Mouse (Mus musculus) limb, embryonic 15.5 days (tissue): Measurements from ENCODE around the gene Otor. TPM values are rescaled to one million over a fixed set of nuclear protein-coding genes. Genes with fewer than 3 reads are reported as not detected.
A peak's percentile ranks its signal among the peaks of the same experiment; 100 is the strongest.

Experiments
- ATAC-seq: fragments of 200-750 bp; cut with Nextera tagmentation; 2 replicates; pipeline ENCODE4 v1.8.0; 2017; ENCODE audit warnings: low read depth, moderate TSS enrichment; ENCODE audit not compliant: insufficient number of reproducible peaks, low FRiP score, low TSS enrichment
- H3K27ac ChIP-seq: fragments of 300-500 bp; sonication (generic); 2 replicates; pipeline ENCODE4 v1.5.1; 2015; ENCODE audit warnings: moderate library complexity, mild to moderate bottlenecking, inconsistent platforms
- H3K27me3 ChIP-seq: fragments of 300-500 bp; sonication (generic); 2 replicates; pipeline ENCODE4 v1.6.1; 2015; ENCODE audit warnings: inconsistent platforms
- H3K36me3 ChIP-seq: fragments of 300-500 bp; sonication (generic); 2 replicates; pipeline ENCODE4 v1.6.1; 2015; ENCODE audit warnings: inconsistent platforms
- H3K4me1 ChIP-seq: fragments of 300-500 bp; sonication (generic); 2 replicates; pipeline ENCODE4 v1.6.1; 2015; ENCODE audit warnings: inconsistent platforms
- H3K4me2 ChIP-seq: fragments of 300-500 bp; sonication (generic); 2 replicates; pipeline ENCODE4 v1.6.1; 2015; ENCODE audit warnings: mild to moderate bottlenecking, inconsistent platforms
- H3K4me3 ChIP-seq: fragments of 300-500 bp; sonication (generic); 2 replicates; pipeline ENCODE4 v1.5.1; 2015; ENCODE audit warnings: mild to moderate bottlenecking, inconsistent platforms
- H3K9ac ChIP-seq: fragments of 300-500 bp; sonication (generic); 2 replicates; pipeline ENCODE4 v1.6.1; 2015; ENCODE audit warnings: inconsistent platforms
- H3K9me3 ChIP-seq: fragments of 300-500 bp; sonication (generic); 2 replicates; pipeline ENCODE4 v1.6.1; 2016; ENCODE audit warnings: inconsistent platforms
- WGBS: fragments of 180-500 bp; shearing (Covaris S2); methylation state at CpG from one replicate; pipeline ENCODE4 v1.1.7; 2015; 5-methylcytosine and 5-hydroxymethylcytosine counted together
- polyA plus RNA-seq: library from polyadenylated mRNA; unstranded; fragments of >200 nt; fragmentation: Nextera tagmentation; extraction: Ambion mirVana; gene quantifications from 2 replicates; pipeline ENCODE4 v1.2.1, GENCODE M21; 2015

Gene Otor
- polyA plus RNA-seq, 1 experiment from 2014 or later = 4.7 TPM

DNA sequence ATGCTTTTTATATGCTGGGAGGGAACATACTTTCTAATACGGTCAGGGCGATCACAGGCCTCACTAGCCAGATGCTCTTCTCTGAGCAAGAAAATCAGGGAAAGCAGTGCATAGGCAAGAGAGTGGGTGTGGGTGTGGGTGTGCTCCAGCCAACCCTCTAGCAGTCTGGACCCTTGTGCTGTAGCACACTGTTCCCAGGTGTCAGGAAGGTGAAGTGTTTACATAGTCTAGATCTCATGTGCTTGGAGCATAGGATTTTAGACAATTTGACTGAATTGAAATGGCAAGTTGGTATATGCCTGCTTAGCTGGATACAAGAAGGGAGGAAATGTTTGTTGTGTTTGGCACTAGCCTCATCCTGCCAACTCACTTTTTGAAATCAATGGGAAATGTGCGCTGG lies 12.4 kb upstream of the Otor start:
- no peak overlapping the region for H3K4me2 ChIP-seq
- H3K9ac ChIP-seq = no peak overlapping the region
- no peak overlapping the region for H3K27ac ChIP-seq
- 89% methylated on average over 3 of the region's 3 CpGs for WGBS
- peaks cover 5% of the 10 kb centered on the region; the same call in 1 of the 2 replicates for H3K4me1 ChIP-seq
- peaks cover 47% of the 10 kb centered on the region for H3K36me3 ChIP-seq
- 0 out of 2 replicates have a peak, but pooled peaks have one; percentile 55 for ATAC-seq
- H3K4me3 ChIP-seq = no peak overlapping the region
- H3K27me3 ChIP-seq = no peaks in the 10 kb centered on the region
- no peaks in the 10 kb centered on the region for H3K9me3 ChIP-seq

DNA sequence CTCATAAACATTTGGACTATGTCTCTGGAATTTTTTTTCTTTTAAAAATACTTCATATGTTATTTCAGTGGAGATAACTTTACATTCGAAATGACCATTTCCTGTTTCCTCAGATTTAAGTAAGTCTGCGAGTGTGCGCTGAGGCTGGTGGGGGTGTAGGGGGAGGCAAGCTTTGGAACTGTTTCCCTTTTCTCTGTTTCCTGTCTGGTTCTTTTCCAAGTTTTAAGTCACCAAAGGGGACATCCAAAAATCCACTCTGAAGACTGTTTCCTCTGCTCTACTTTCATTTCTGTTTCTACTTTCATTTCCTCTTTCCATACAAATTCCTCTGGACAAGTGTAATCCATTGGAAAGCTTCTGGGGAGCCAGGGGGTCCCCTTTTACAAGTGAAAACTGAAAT lies 3.4 kb downstream of the Otor start:
- H3K27ac ChIP-seq = no peak overlapping the region
- H3K27me3 ChIP-seq = no peaks in the 10 kb centered on the region
- H3K4me1 ChIP-seq = peaks cover 8% of the 10 kb centered on the region
- H3K9me3 ChIP-seq = no peaks in the 10 kb centered on the region
- WGBS = 57% methylated on average over 3 of the region's 3 CpGs
- H3K4me2 ChIP-seq = no peak overlapping the region
- no peak for ATAC-seq
- no peak overlapping the region for H3K4me3 ChIP-seq
- H3K36me3 ChIP-seq = no peaks in the 10 kb centered on the region
- no peak overlapping the region for H3K9ac ChIP-seq

DNA sequence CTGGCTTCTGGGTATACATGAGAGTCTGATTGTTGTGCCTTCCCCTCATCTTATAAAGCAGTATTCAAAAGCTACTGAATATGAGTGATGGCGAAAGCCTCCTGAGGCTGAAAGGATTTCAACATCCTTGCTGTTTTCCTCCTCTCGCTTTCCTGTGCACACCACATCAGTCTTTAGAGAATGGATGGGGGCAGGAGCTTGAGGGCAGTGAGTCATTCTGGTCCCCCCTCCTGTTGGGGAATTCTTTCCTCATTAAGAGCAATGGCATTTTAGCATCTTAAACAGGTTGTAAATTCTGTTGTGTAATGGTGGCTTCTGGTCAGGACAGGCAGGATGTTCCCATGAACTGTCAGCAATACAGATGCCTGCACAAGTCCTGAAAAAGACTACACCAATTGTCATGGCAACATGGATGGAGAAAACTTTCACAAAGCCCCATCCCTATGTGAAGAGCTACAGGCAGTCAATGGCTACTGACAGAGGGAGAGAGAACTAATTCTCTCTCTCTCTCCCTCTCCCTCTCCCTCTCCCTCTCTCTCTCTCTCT lies 6.7 kb downstream of the Otor start:
- 52% methylated on average over 2 of the region's 2 CpGs for WGBS
- no peak overlapping the region for H3K27ac ChIP-seq
- H3K4me3 ChIP-seq = no peak overlapping the region
- no peaks in the 10 kb centered on the region for H3K9me3 ChIP-seq
- ATAC-seq = no peak
- H3K36me3 ChIP-seq = no peaks in the 10 kb centered on the region
- no peak overlapping the region for H3K4me2 ChIP-seq
- H3K9ac ChIP-seq = no peak overlapping the region
- no peaks in the 10 kb centered on the region for H3K27me3 ChIP-seq
- no peaks in the 10 kb centered on the region for H3K4me1 ChIP-seq

- Histone ChIP-seq H3K4me2 (no peak overlapping the region), H3K4me3 (no peak overlapping the region), H3K4me1 (no peaks in the 10 kb centered on the region), H3K9me3 (no peaks in the 10 kb centered on the region), H3K36me3 (no peaks in the 10 kb centered on the region), H3K27me3 (no peaks in the 10 kb centered on the region), H3K9ac (no peak overlapping the region), H3K27ac (no peak overlapping the region)
- no peak for ATAC-seq
- 84% methylated on average over 8 of the region's 8 CpGs for WGBS
Measured at GRCm38 (mm10) chr2:143089866-143090265, 11.6 kb downstream of the Otor start.

DNA sequence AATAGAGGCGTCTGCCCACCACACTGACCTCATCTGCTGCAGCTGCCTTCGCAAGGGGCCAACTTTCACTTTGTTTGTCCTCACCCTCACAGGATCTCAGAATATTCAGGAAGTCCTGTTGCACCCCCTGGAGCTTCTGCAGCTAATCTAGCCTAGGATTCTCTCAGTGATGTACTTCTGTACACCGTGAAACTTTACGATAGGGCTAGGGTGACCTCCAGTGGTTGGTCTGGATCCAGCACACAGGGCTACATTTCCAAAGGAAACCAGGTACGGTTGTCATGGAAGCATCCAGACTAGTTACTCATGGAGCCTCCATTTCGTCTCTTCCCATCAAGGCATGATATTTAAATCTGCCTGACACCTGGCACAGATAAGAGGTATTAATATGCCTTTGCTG lies 15.5 kb downstream of the Otor start:
- ATAC-seq = no peak
- 17% methylated on average over 6 of the region's 6 CpGs for WGBS
- Histone ChIP-seq H3K9ac (no peak overlapping the region), H3K4me2 (no peak overlapping the region; the same call in 1 of the 2 replicates), H3K4me3 (no peak overlapping the region), H3K36me3 (no peaks in the 10 kb centered on the region), H3K27ac (no peak overlapping the region), H3K27me3 (no peaks in the 10 kb centered on the region), H3K4me1 (no peaks in the 10 kb centered on the region), H3K9me3 (no peaks in the 10 kb centered on the region)

GRCm38 (mm10) chr2:143094761-143095160 lies 16.5 kb downstream of the Otor start:
- no peak overlapping the region for H3K4me3 ChIP-seq
- ATAC-seq = no peak
- no peak overlapping the region for H3K4me2 ChIP-seq
- no peaks in the 10 kb centered on the region for H3K9me3 ChIP-seq
- no peaks in the 10 kb centered on the region; the same call in 1 of the 2 replicates for H3K4me1 ChIP-seq
- H3K9ac ChIP-seq = no peak overlapping the region
- H3K36me3 ChIP-seq = no peaks in the 10 kb centered on the region
- WGBS = 55% methylated on average over 6 of the region's 6 CpGs
- H3K27ac ChIP-seq = no peak overlapping the region
- H3K27me3 ChIP-seq = no peaks in the 10 kb centered on the region

GRCm38 (mm10) chr2:143097170-143097569 lies 18.9 kb downstream of the Otor start:
- 58% methylated on average over 1 of the region's 1 CpGs for WGBS
- no peak for ATAC-seq
- Histone ChIP-seq H3K4me1 (no peaks in the 10 kb centered on the region; the same call in 1 of the 2 replicates), H3K27ac (no peak overlapping the region), H3K36me3 (no peaks in the 10 kb centered on the region), H3K9ac (no peak overlapping the region), H3K9me3 (no peaks in the 10 kb centered on the region), H3K4me3 (no peak overlapping the region), H3K27me3 (no peaks in the 10 kb centered on the region), H3K4me2 (no peak overlapping the region)

DNA sequence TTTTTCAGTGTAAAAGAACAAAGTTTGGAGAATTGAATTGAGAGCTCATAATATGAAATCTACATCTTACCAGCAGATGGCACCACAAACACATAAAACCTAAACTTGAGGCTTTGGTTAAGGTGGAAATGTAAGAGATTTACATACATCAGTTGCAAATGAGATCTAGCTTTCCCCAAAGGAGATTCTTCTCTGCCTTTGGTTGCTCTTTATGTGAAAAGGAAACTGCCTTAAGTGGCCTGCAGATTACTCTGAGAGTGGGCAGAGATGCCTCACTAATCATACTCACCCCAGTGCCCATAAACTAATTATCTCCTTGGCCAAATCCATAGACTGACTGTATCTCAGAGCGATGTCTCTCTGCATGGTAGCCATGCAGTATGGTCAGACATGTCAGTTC lies 35.6 kb downstream of the Otor start:
- 93% methylated on average over 1 of the region's 1 CpGs for WGBS
- H3K4me2 ChIP-seq = no peak overlapping the region
- no peaks in the 10 kb centered on the region for H3K36me3 ChIP-seq
- no peaks in the 10 kb centered on the region for H3K4me1 ChIP-seq
- no peaks in the 10 kb centered on the region for H3K9me3 ChIP-seq
- no peak overlapping the region for H3K9ac ChIP-seq
- ATAC-seq = no peak
- no peak overlapping the region for H3K27ac ChIP-seq
- H3K4me3 ChIP-seq = no peak overlapping the region
- no peaks in the 10 kb centered on the region for H3K27me3 ChIP-seq

DNA sequence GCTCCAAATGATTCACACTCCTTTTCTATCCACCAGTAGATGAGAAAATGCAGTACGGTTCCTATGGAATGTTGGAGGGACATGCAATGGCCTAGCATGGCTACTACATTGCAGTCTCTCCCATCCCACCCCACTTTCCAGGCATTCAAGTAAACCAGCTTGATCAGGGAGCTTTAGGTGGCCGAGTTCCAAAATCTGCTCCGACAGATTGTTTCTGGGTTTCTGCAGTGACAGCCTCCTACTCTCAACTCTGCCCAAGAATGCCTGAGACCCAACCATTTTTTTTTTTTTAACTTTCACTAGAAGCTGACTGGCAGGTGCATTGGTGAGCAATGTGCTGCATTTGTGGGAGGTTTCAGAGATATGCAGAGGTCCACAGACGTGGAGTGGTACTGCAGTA lies 36.4 kb downstream of the Otor start:
- no peak overlapping the region for H3K4me2 ChIP-seq
- H3K9me3 ChIP-seq = no peaks in the 10 kb centered on the region
- H3K4me1 ChIP-seq = no peaks in the 10 kb centered on the region
- no peaks in the 10 kb centered on the region for H3K36me3 ChIP-seq
- H3K4me3 ChIP-seq = no peak overlapping the region
- H3K27ac ChIP-seq = no peak overlapping the region
- no peak overlapping the region for H3K9ac ChIP-seq
- WGBS = 59% methylated on average over 4 of the region's 4 CpGs
- no peaks in the 10 kb centered on the region for H3K27me3 ChIP-seq
- no peak for ATAC-seq

DNA sequence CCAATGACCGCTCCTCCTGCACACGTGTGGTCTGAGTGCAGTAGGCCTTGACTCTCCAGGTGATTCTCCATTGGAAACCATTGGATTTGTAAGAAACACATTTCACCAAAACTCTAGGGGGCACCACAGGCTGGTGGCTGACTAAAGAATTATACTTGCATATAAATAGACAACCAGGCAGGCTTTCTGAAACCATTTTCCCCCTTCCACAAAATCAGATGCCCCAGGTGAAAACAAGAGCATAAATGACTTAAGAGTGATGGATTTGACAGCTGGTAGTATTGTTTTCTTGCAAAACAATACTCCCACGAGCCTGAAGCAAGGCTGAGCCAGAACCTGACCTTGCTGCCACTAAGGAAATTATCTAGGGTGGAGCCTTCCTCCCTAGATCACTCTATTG lies 39.2 kb downstream of the Otor start:
- Histone ChIP-seq H3K4me3 (no peak overlapping the region), H3K36me3 (no peaks in the 10 kb centered on the region), H3K9ac (no peak overlapping the region), H3K27me3 (no peaks in the 10 kb centered on the region), H3K4me1 (no peaks in the 10 kb centered on the region), H3K27ac (no peak overlapping the region), H3K4me2 (no peak overlapping the region), H3K9me3 (no peaks in the 10 kb centered on the region)
- no peak for ATAC-seq
- WGBS = 62% methylated on average over 3 of the region's 3 CpGs

GRCm38 (mm10) chr2:143118221-143118620 lies 39.9 kb downstream of the Otor start:
- Histone ChIP-seq H3K4me1 (no peaks in the 10 kb centered on the region), H3K36me3 (no peaks in the 10 kb centered on the region), H3K9me3 (no peaks in the 10 kb centered on the region), H3K4me3 (no peak overlapping the region), H3K27me3 (no peaks in the 10 kb centered on the region), H3K4me2 (no peak overlapping the region), H3K9ac (no peak overlapping the region), H3K27ac (no peak overlapping the region)
- WGBS = 77% methylated on average over 7 of the region's 7 CpGs
- no peak for ATAC-seq

DNA sequence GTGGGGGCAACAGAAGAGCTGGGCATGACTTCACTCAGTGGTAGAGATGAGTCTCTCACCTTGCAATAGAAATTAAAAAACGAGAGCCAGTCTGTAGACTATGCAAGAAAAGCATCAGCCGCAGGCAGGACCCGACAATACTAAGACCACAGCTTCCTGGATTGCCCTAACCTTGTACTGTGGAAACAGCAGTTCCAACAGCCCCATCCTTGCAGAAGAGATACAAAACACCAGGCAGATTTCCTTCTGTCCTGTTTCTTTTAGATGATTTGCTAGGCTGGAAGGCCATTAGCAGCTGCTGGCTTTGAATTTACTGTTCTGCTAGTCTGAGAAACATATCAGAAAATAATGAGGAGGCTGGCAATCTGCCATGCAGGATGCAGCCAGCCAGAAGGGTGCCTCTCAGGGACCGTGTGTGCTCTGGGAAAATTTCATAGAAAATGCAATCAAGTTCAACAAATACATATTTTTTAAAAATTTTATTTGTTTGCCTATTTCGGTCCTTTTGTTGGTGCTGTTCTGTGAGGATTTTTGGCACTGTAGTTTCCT lies 52.9 kb downstream of the Otor start:
- Histone ChIP-seq H3K9me3 (no peaks in the 10 kb centered on the region), H3K4me3 (no peak overlapping the region), H3K27ac (no peak overlapping the region), H3K4me1 (0 out of 2 replicates have a peak, but pooled peaks cover 4% of the 10 kb centered on the region), H3K4me2 (no peak overlapping the region), H3K36me3 (no peaks in the 10 kb centered on the region), H3K27me3 (no peaks in the 10 kb centered on the region), H3K9ac (no peak overlapping the region)
- no peak for ATAC-seq
- 66% methylated on average over 5 of the region's 5 CpGs for WGBS
